Mouse (Mus musculus) brown adipose tissue, adult 24 weeks (tissue): ENCODE measurements around the gene Stmnd1. TPM values are rescaled to one million over a fixed set of nuclear protein-coding genes. Genes with fewer than 3 reads are reported as not detected.

ENCODE experiments used
- H3K27ac ChIP-seq: fragments of 200-500 bp; replicated peaks from 2 replicates; pipeline ENCODE4 v1.5.1; 2012; ENCODE audit warnings: low read depth, mild to moderate bottlenecking, low read length
- H3K4me1 ChIP-seq: fragments of 200-500 bp; 2 replicates; pipeline ENCODE4 v1.6.1; 2012; ENCODE audit warnings: low read length, mixed read lengths; ENCODE audit not compliant: control insufficient read depth, insufficient read depth, insufficient read length
- H3K4me3 ChIP-seq: fragments of 200-500 bp; 2 replicates; pipeline ENCODE4 v1.5.1; 2012; ENCODE audit warnings: low read depth, mild to moderate bottlenecking, low read length, moderate library complexity; ENCODE audit not compliant: insufficient read depth
- polyA plus RNA-seq: library from polyadenylated mRNA; stranded (reverse); fragments of >200 nt; gene quantifications from 2 replicates; pipeline ENCODE4 v1.2.4, GENCODE M21; 2012; ENCODE audit not compliant: missing spikeins, insufficient read depth, insufficient read length

Stmnd1 gene
- polyA plus RNA-seq, 1 experiment, result 1.0 TPM

- peaks cover 4% of the 10 kb centered on the region; the same call in 1 of the 2 replicates for H3K4me1 ChIP-seq
- H3K27ac ChIP-seq, result peak overlapping the region; percentile 45
- H3K4me3 ChIP-seq, result peak overlapping the region; percentile 30; the same call in 1 of the 2 replicates
Observed at GRCm38 (mm10) chr13:46268341-46268740, 5.2 kb upstream of the Stmnd1 start.

DNA sequence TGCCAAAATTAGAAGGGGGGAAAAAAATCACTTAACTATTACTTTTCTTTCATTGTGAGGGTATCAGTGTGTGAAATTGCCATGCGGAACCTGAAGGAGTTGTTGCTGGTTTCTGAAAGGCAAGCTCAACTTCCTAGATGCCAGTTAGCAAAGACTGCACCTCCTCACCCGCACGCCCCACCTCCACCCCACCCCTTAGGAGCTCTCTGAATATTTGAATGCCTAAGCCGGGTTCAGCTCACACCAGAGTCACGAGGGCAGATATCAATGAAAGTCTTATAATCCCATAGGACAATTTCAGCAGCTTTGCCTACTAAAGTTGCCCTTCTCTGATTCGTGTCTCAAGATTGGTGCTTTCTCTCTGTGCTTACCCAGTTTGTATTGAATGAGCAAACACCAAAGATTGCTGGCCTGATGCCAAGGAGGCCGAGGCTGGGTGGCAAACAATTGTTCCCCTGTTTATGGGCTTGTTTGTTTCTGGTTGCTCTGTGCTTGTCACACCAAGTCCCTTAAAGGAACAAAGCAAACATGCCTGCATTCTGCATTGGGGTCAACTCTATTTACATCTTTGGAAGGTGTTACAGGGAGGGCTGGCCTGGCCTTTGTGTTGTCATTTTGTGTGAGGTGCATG is 4.6 kb upstream of the Stmnd1 start:
- Histone ChIP-seq H3K4me3 (peak overlapping the region; percentile 30; the same call in 1 of the 2 replicates), H3K27ac (peak overlapping the region; percentile 45)

GRCm38 (mm10) chr13:46272811-46273452 is 589 bp upstream of the Stmnd1 start:
- H3K27ac ChIP-seq, result peak overlapping the region; percentile 27
- no peak overlapping the region for H3K4me3 ChIP-seq

More for the DNA sequence above, 4.6 kb upstream of the Stmnd1 start:
- H3K4me1 ChIP-seq, result peaks cover 4% of the 10 kb centered on the region; the same call in 1 of the 2 replicates

DNA sequence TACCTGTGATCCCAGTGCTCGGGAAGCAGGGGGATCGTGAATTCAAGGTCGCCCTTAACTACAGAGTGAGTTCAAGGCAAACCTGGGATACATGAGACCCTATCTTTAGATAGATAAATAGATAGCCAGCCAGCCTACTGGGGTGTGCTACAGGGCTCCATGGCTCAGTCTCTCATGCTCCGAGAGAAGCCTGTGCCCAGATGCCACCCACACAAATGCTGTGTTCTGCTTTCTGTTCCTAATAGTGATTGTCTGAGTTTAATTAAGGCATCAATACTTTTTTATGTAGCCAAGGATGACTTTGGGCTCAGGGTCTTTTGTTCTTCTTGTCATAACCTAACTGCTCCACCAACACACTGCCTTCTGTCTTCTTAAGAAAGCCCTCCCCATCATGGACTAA is 2.2 kb downstream of the Stmnd1 start:
- no peaks in the 10 kb centered on the region for H3K4me1 ChIP-seq
- no peak overlapping the region for H3K4me3 ChIP-seq

More at GRCm38 (mm10) chr13:46272811-46273452, 589 bp upstream of the Stmnd1 start:
- H3K4me1 ChIP-seq, result peaks cover 4% of the 10 kb centered on the region; the same call in 1 of the 2 replicates

GRCm38 (mm10) chr13:46282543-46282942 is 9.0 kb downstream of the Stmnd1 start:
- H3K27ac ChIP-seq, result no peak overlapping the region
- H3K4me1 ChIP-seq, result no peaks in the 10 kb centered on the region
- H3K4me3 ChIP-seq, result no peak overlapping the region

More for the DNA sequence above, 2.2 kb downstream of the Stmnd1 start:
- no peak overlapping the region for H3K27ac ChIP-seq

GRCm38 (mm10) chr13:46287801-46288200 is 14.3 kb downstream of the Stmnd1 start:
- H3K4me1 ChIP-seq, result no peaks in the 10 kb centered on the region
- no peak overlapping the region for H3K27ac ChIP-seq
- no peak overlapping the region for H3K4me3 ChIP-seq

DNA sequence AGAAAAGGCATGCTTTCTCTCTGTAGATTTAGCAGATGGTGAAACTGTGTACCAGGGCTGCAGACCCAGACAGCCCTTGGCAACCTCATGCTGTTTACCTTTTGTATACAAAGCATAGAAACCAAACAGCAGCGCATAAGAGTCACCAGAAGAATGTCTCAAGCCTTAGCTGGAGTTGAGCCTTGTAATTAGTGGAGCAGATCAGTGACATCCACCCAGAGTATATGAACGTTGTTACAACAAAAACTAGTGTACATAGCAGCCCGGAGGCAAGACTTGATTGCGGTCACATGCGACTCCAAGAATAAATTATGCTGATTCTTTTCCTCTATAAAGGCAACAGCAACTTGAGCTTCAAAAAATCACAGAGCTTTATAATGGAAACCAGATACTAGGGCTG is 14.9 kb downstream of the Stmnd1 start:
- Histone ChIP-seq H3K27ac (no peak overlapping the region), H3K4me1 (no peaks in the 10 kb centered on the region)

DNA sequence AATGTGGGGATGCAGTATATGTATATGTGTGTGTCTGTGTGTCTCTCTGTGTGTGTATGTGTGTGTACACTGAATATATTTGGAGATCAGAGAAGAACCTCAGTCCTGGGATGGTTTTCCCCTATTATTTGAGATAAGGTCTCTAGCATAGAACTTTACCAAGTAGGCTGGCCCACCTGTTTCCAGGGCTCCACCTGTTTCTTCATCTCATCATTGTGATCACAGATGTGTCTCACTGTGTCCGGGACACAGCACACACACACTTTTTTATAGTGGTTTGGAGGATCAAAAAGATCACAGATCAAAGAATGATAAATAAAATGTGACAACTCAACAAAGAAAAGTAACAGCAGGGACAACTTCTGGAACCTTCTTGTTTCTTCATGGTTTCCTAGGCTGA is 17.0 kb downstream of the Stmnd1 start:
- no peak overlapping the region for H3K4me3 ChIP-seq
- no peak overlapping the region for H3K27ac ChIP-seq
- H3K4me1 ChIP-seq, result no peaks in the 10 kb centered on the region

More for the DNA sequence above, 14.9 kb downstream of the Stmnd1 start:
- no peak overlapping the region for H3K4me3 ChIP-seq

GRCm38 (mm10) chr13:46294365-46294764 is 20.8 kb downstream of the Stmnd1 start:
- H3K4me3 ChIP-seq, result no peak overlapping the region
- peaks cover 3% of the 10 kb centered on the region for H3K4me1 ChIP-seq
- no peak overlapping the region for H3K27ac ChIP-seq

DNA sequence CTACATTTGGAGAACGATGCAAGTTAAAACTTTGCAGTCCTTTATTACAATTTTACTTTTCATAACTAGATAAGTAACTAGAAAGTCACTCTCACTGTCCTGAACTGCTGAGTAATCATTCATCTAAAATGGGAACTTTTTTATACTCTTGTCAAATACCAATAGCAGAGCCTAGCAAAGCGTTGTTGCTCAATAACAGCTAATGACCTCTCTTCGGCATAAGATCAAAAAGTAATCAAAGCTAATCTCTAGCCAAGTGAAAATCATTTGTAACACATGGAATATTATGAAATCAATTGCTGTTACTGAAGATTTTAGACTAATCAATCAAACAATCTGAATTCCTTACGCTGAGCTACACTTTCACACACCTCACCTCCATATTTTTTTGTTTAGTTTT is 24.2 kb downstream of the Stmnd1 start:
- no peak overlapping the region for H3K4me3 ChIP-seq
- peaks cover 3% of the 10 kb centered on the region for H3K4me1 ChIP-seq
- H3K27ac ChIP-seq, result no peak overlapping the region; the same call in 1 of the 2 replicates

DNA sequence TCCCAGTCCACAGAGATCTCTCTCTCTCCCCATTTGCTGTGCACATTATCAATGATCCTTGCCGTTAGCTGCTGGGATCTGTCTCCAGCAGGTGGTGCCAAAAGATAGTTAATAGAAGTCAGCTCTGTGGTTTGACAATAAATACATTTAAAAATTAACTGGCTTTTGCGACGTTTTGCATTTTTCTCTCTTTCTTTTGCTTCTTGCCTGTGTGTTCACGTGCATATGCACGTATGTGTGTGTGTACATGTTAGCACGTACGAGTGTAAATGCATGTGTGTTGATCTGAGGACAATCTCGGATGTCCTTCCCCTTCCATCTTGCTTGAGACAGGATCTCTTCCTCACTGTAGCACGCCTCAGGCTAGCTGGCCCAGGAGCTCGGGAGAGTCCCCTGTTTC is 37.3 kb downstream of the Stmnd1 start:
- H3K4me3 ChIP-seq, result no peak overlapping the region
- no peaks in the 10 kb centered on the region for H3K4me1 ChIP-seq
- no peak overlapping the region for H3K27ac ChIP-seq

GRCm38 (mm10) chr13:46313176-46313575 is 39.7 kb downstream of the Stmnd1 start:
- Histone ChIP-seq H3K4me1 (no peaks in the 10 kb centered on the region), H3K27ac (no peak overlapping the region), H3K4me3 (no peak overlapping the region)

DNA sequence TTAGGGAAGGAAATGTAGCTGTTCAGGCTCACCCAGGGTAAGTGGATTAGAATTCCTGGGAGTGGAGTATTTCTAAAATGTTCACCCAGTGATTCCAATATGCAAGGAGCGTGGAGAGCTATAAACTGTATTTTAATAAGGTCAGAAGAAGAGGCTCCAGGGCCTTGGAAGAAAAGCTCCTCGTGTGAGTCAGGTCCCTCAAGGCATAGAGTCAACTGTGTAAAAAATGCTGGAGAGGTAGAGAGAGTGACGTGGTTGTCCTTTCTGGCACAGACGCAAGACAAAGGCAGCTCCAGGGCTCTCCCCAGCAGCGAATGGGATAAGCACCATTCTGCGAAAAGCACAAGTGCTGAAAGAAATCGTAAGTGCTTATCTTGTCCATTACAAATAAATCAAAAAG is 41.6 kb downstream of the Stmnd1 start:
- H3K27ac ChIP-seq, result no peak overlapping the region
- no peak overlapping the region for H3K4me3 ChIP-seq
- H3K4me1 ChIP-seq, result no peaks in the 10 kb centered on the region

DNA sequence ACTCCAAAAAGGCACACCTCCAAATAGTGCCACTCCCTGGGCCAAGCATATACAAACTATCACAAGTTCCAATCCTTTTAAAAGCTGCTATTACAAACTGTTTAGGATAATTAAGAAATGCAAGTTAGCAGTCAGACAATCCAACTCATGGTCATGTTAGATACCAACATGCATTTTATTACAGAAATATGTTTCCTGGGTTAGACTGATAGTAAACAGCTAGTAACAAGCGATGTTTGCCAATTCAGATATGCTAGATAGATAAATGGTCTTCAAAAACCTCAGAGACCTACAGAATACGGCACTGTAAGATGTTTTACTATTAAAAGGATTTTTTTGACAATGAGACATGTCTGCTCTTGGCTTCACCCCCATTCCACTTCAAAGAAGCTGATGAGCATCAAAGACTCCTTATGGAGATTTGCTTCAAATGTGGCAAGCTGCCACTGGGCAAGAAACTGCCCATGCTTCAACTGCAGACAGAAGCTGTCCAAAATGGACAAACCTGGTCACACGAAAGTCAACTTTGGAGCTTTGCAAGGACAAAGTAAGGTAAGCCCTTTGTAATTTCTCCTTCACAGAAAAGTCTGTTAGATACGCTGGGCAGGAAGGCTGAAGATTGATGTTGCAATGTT is 52.9 kb downstream of the Stmnd1 start:
- Histone ChIP-seq H3K4me3 (no peak overlapping the region), H3K27ac (no peak overlapping the region), H3K4me1 (no peaks in the 10 kb centered on the region)

DNA sequence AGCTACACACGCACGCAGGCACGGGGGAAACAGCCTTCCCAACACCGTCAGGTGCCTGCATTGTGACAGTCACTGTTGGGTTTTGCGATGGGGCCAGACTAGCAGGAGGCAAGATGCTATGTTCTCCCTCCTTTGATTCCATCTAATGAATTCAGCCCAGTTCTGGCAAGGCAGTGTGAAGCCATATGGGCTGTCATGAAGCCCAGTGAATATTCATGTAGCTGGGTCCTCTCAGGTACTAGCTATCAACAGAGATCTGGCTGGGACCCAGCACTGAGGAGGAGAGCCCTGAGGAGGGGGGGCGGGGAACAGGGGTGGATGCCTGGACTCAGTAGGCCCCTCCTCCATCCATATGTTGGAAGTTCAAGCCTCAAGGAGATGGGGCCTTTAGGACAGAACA is 61.5 kb downstream of the Stmnd1 start:
- Histone ChIP-seq H3K4me1 (no peaks in the 10 kb centered on the region), H3K27ac (no peak overlapping the region), H3K4me3 (no peak overlapping the region)
